Mouse (Mus musculus): Measurements from ENCODE around the gene Eml4. TPM values are rescaled to one million over a fixed set of nuclear protein-coding genes. Genes with fewer than 3 reads are reported as not detected.

The Eml4 gene
- 8.8 and 10.1 TPM in 2 replicates for polyA plus RNA-seq (2012; rRNA removed)

GRCm38 (mm10) chr17:83350379-83351091, at the start of gene Eml4:
Eml4 (plus strand) TSS chr17:83350931.

GRCm38 (mm10) chr17:83517280-83518015, 166.7 kb downstream of the Eml4 start, which contains the start of gene Cox7a2l:
Cox7a2l (minus strand) TSS chr17:83517330.

Other genes starting within 250 kb of the Eml4 start
- gene Pkdcc, start 135.6 kb upstream of the Eml4 start, polyA plus RNA-seq (2012; rRNA removed), result 187 and 215 TPM in 2 replicates
- 103 and 115 TPM in 2 replicates for gene Cox7a2l, start 166.4 kb downstream of the Eml4 start, polyA plus RNA-seq (2012; rRNA removed)

Data from colon, adult 2 months (tissue).